Mouse (Mus musculus) liver, postnatal 0 days (tissue): ENCODE data around the gene Tbcc.

ENCODE experiments used
- CTCF ChIP-seq: sonication (generic); IDR thresholded peaks from 2 replicates; pipeline ENCODE4 v1.5.1; 2016; ENCODE audit warnings: antibody characterized with exemption, low read depth
- EP300 ChIP-seq: IDR thresholded peaks from 2 replicates; pipeline ENCODE4 v1.6.1; 2016; ENCODE audit warnings: antibody characterized with exemption, low read depth, mild to moderate bottlenecking

- no peak for TF ChIP-seq EP300
- TF ChIP-seq CTCF: no peak
Observed at GRCm38 (mm10) chr17:46856107-46856388, 34.4 kb upstream of the Tbcc start.
